Mouse (Mus musculus): ENCODE results near the gene Gm28551. TPM values are rescaled to one million over a fixed set of nuclear protein-coding genes. Genes with fewer than 3 reads are reported as not detected.

Gm28551 gene
- 1.5 and 2.2 TPM in 2 replicates for polyA plus RNA-seq (2015; fragmentation: Nextera tagmentation; extraction: Ambion mirVana)

DNA sequence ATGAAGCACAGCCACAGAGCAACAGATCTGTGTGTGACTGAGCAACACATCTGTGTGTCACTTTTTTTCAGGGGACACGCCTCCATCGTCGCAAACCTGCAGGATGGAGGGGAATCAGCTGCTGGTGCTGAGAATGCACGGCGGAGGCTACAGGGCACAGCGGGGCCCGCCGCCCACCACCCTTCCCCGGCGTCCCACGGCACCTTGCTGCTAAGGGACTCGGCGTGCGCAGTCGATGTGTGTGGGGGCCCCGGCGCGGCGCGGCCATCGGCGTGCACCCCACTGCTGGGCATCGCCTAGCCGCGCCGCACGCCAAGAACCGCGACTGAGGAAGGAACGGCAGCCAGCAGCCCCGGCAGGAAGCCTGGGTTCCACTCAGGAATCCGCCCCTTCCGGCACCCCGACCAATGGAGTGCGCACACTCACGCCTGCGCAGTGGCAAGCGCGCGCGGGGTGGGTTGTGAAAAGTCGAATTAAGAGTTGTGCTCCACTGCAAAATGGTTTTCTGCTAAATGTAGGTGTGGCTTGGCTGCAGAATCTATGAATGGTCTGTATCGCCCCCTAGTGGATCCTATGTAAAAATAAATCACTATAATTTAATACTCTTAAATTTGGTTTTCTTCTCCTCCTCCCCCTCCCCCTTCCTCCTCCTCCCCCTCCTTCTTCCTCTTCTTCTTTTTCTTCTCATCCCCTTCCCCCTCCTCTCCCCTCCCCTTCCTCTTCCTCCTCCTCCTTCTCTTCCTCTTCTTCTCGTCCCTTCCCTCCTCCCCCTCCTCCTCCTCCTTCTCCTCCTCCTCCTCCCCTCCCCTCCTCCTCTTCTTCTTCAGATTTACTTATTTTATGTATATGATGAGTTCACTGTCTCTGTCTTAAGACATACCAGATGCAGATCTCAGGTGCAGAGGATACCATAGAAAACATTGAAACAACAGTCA lies at the start of gene Gm28551, which contains the start of the genes Asdurf and Asnsd1:
Gm28551 (minus strand) TSS at position 341 of the 935 bp plus-strand sequence.
Asdurf (minus strand) TSS at position 293 of the 935 bp plus-strand sequence.
Asnsd1 (minus strand) TSS at position 426 of the 935 bp plus-strand sequence.

DNA sequence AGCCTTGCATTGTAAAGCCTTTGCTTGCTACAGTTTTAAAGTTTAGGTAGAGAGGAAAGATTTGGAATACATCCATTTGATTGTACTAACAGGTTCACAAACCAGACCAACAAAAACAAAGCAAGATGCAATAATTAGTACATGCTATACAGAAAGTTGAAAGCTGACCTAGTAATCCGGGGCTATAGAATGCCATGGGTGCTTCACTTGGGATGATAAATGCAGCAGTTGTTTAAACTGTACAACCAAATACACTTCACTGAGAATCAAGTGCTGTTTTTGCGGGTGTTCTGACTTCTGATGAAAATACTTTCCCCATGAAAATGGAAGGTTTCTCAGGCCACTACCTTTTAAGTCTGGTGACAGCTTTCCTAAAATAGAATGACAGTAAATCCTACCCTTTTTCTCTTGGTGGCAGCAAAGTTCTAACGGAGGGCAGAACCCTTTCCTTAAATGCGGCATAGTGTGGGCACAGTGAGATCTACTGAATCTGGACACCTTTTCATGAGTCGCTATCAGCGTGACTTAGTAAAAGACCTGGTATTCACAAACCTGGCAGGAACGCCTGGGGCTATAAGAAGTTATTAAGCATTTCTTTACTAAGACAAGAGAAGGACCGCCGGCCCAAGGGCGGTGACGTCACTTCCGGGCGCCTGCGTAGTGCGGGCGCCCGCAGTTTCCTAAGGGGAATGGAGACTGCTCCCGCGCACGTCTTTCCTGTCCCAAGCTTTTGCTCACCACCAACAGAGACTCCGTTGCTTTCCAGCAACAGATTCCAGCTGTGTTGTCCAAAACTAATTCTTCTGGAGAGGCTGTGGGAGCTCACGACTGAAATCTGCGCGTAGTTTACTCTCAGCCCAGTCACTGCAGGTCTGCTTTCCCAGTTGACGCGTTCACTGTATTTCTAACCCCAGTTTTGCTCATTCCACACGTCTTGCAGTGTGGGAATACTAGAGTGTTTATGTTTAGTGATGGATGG lies 39.2 kb downstream of the Gm28551 start, which contains the start of gene Osgepl1:
Osgepl1 (plus strand) TSS at position 636 of the 979 bp plus-strand sequence.

DNA sequence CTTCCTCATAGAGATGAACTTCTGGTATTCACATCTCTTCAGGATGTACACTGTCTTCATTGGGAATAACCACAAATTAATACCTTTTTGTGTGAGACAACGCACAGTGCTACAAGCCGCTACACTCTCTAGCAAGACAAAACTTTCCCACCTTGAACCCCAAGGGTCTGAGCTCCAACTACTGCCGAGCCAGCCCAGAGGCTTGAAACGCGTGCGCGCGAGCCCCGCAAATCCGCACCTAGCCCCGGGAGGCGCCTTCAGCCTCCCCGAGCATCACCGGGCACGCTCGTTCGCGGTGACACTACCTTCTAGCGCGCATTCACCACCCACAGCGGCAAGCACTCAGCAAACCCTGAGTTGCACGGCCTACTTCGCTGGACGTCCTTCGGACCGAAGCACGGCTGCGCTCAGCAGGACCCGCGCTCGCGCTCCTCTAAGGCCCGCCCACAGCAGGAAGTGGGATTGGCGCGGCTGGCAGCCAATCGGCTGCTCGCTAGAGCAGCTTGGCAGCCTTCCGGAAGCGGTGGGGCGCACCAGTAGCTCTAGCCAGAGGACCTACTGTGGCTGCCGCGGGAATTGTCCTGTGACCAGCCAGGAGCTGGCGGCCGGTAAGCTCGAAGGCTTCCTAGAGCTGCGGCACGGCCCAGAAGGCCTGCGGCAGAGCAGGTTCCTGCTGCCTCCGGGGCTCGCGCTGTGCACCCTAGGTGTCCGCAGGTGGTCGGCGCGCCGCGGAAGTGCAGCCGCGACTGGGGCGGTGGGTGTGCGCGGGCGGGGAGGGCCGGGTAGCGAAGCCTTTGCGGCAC lies 55.7 kb downstream of the Gm28551 start, which contains the start of the genes Pms1, Ormdl1 and Gm28778:
Pms1 (minus strand) TSS at position 438 of the 803 bp plus-strand sequence.
Ormdl1 (plus strand) TSS at position 515 of the 803 bp plus-strand sequence.
Gm28778 (plus strand) TSS at position 531 of the 803 bp plus-strand sequence.

Other genes starting within 250 kb of the Gm28551 start
- gene 1700019A02Rik, start 165.0 kb downstream of the Gm28551 start, polyA plus RNA-seq (2015; fragmentation: Nextera tagmentation; extraction: Ambion mirVana) = 0.34 TPM in 1 of 2 replicates, not detected in the other
- 8.2 and 9.3 TPM in 2 replicates for gene Pms1, start 55.6 kb downstream of the Gm28551 start, polyA plus RNA-seq (2015; fragmentation: Nextera tagmentation; extraction: Ambion mirVana)
- 30.4 and 32.2 TPM in 2 replicates for gene Ormdl1, start 55.6 kb downstream of the Gm28551 start, polyA plus RNA-seq (2015; fragmentation: Nextera tagmentation; extraction: Ambion mirVana)
- not detected in 2 replicates for gene Gm28778, start 55.6 kb downstream of the Gm28551 start, polyA plus RNA-seq (2015; fragmentation: Nextera tagmentation; extraction: Ambion mirVana)
- gene Osgepl1, start 39.0 kb downstream of the Gm28551 start, polyA plus RNA-seq (2015; fragmentation: Nextera tagmentation; extraction: Ambion mirVana) = 22.7 and 23.8 TPM in 2 replicates
- gene Asdurf, start within 50 bp of the Gm28551 start, polyA plus RNA-seq (2015; fragmentation: Nextera tagmentation; extraction: Ambion mirVana) = 2.9 and 17.1 TPM in 2 replicates
- 44.3 and 49.1 TPM in 2 replicates for gene Asnsd1, start 85 bp upstream of the Gm28551 start, polyA plus RNA-seq (2015; fragmentation: Nextera tagmentation; extraction: Ambion mirVana)